15 mouse cellular contexts compared by ENCODE assay signal in genomic region chr19:10497512-10498160, GRCm38 (mm10). TPM values are rescaled to one million over a fixed set of nuclear protein-coding genes. Genes with fewer than 3 reads are reported as not detected.
A peak's percentile ranks its signal among the peaks of the same experiment; 100 is the strongest.
DNase-seq lines count a peak whose midpoint lies in the region; ATAC-seq and TF ChIP-seq lines count a peak whose summit lies in the region.
"Had no signal": no experiment of that assay in that cellular context is flagged by ENCODE, and none has a peak within 500 bp of the region (broad histone marks: within the 10 kb centered on the region; RNA-seq: fewer than 3 reads in every experiment).

No protein-coding gene starts in this region.

- H3K4me1 ChIP-seq in heart, embryonic 13.5 days: peaks cover 9% of the 10 kb centered on the region
- peaks cover 3% of the 10 kb centered on the region; the same call in 1 of the 2 replicates for H3K4me1 ChIP-seq in midbrain, embryonic 12.5 days
- 0 out of 2 replicates have a peak, but pooled peaks cover 2% of the 10 kb centered on the region for H3K4me1 ChIP-seq in midbrain, embryonic 11.5 days (ENCODE audit: control insufficient read depth, insufficient read depth, low read length)
- peaks cover 34% of the 10 kb centered on the region for H3K4me1 ChIP-seq in bone marrow macrophage, adult 2 months (ENCODE audit: control insufficient read depth, insufficient read depth, low read length)
- peaks cover 4% of the 10 kb centered on the region; the same call in 1 of the 2 replicates for H3K4me1 ChIP-seq in midbrain, embryonic 16.5 days (ENCODE audit: control insufficient read depth, insufficient read depth, low read length)
- H3K4me1 ChIP-seq: forebrain, embryonic 15.5 days had no signal

- no peaks in the 10 kb centered on the region for H3K9me3 ChIP-seq in heart, embryonic 13.5 days
- no peaks in the 10 kb centered on the region for H3K9me3 ChIP-seq in midbrain, embryonic 12.5 days
- H3K9me3 ChIP-seq in midbrain, embryonic 11.5 days (ENCODE audit: control insufficient read depth, low read length): no peaks in the 10 kb centered on the region
- no peaks in the 10 kb centered on the region for H3K9me3 ChIP-seq in midbrain, embryonic 16.5 days (replicated peaks; ENCODE audit: control insufficient read depth, low read length, poor library complexity, severe bottlenecking)
- H3K9me3 ChIP-seq: forebrain, embryonic 15.5 days had no signal

- TF ChIP-seq CTCF in bone marrow macrophage, adult 2 months (IDR thresholded peaks at IDR 0.05; ENCODE audit: low read depth, low read length): no peak

- H3K36me3 ChIP-seq in heart, embryonic 13.5 days: peaks cover 41% of the 10 kb centered on the region
- H3K36me3 ChIP-seq in midbrain, embryonic 12.5 days: peaks cover 29% of the 10 kb centered on the region
- peaks cover 4% of the 10 kb centered on the region; the same call in 1 of the 2 replicates for H3K36me3 ChIP-seq in midbrain, embryonic 11.5 days (ENCODE audit: control insufficient read depth, insufficient read depth, low read length)
- no peaks in the 10 kb centered on the region; the same call in none of the 2 replicates for H3K36me3 ChIP-seq in midbrain, embryonic 16.5 days (ENCODE audit: control insufficient read depth, insufficient read depth, low read length)

- WGBS in heart, embryonic 13.5 days: 53% methylated on average over 8 of the region's 8 CpGs
- WGBS in midbrain, embryonic 12.5 days: 51% methylated on average over 8 of the region's 8 CpGs
- 59% methylated on average over 8 of the region's 8 CpGs for WGBS in midbrain, embryonic 11.5 days
- 54% methylated on average over 8 of the region's 8 CpGs for WGBS in midbrain, embryonic 16.5 days

- no peak overlapping the region for H3K27ac ChIP-seq in heart, embryonic 13.5 days (replicated peaks)
- 0 out of 2 replicates have a peak overlapping the region, but pooled peaks have one; percentile 56 for H3K27ac ChIP-seq in midbrain, embryonic 12.5 days (replicated peaks)
- no peak overlapping the region for H3K27ac ChIP-seq in midbrain, embryonic 11.5 days (ENCODE audit: low read depth, low read length)
- peak overlapping the region; percentile 15 for H3K27ac ChIP-seq in bone marrow macrophage, adult 2 months (ENCODE audit: insufficient read depth, low read depth, low read length)
- H3K27ac ChIP-seq in midbrain, embryonic 16.5 days (ENCODE audit: low read length): peak overlapping the region; percentile 8; the same call in 1 of the 2 replicates
- H3K27ac ChIP-seq: forebrain, embryonic 15.5 days had no signal

- no peak for DNase-seq in heart, postnatal 14 days
- no peak for DNase-seq in midbrain, embryonic 11.5 days (ENCODE audit: low spot score, missing footprints)
- DNase-seq in cerebellum, adult 11 months: no peak
- no peak for DNase-seq in left cerebral cortex, adult 9 months (ENCODE audit: low spot score in 2 of 2)
- DNase-seq: cerebellum, adult 2 months; heart, adult 18-20 months; heart, postnatal 4 days; kidney, postnatal 36 days; thymus, postnatal 25 days had no signal

- H3K9ac ChIP-seq in heart, embryonic 13.5 days: 0 out of 2 replicates have a peak overlapping the region, but pooled peaks have one; percentile 33
- H3K9ac ChIP-seq in midbrain, embryonic 12.5 days (replicated peaks): no peak overlapping the region
- H3K9ac ChIP-seq in midbrain, embryonic 11.5 days (ENCODE audit: low read length): no peak overlapping the region
- no peak overlapping the region for H3K9ac ChIP-seq in midbrain, embryonic 16.5 days (ENCODE audit: low read depth, low read length)
- H3K9ac ChIP-seq: forebrain, embryonic 15.5 days had no signal

- ATAC-seq in heart, embryonic 13.5 days (ENCODE audit: extremely low read depth, insufficient number of reproducible peaks, low FRiP score, low TSS enrichment): no peak
- ATAC-seq in midbrain, embryonic 12.5 days (ENCODE audit: low FRiP score, low read depth): no peak
- no peak for ATAC-seq in midbrain, embryonic 11.5 days (ENCODE audit: low FRiP score)
- ATAC-seq in midbrain, embryonic 16.5 days: peak; percentile 52
- ATAC-seq: forebrain, embryonic 15.5 days had no signal

- no peak overlapping the region for H3K4me3 ChIP-seq in heart, embryonic 13.5 days
- H3K4me3 ChIP-seq in midbrain, embryonic 12.5 days: no peak overlapping the region
- no peak overlapping the region for H3K4me3 ChIP-seq in midbrain, embryonic 11.5 days (ENCODE audit: low read depth, low read length)
- H3K4me3 ChIP-seq in bone marrow macrophage, adult 2 months (ENCODE audit: insufficient read depth, low read length): no peak overlapping the region
- no peak overlapping the region for H3K4me3 ChIP-seq in midbrain, embryonic 16.5 days (ENCODE audit: low read depth, low read length)
- H3K4me3 ChIP-seq: forebrain, embryonic 15.5 days had no signal

- intact Hi-C loops in heart, postnatal 14 days (cut with DNase I): no loop called here

- peaks cover 9% of the 10 kb centered on the region for H3K27me3 ChIP-seq in heart, embryonic 13.5 days (replicated peaks)
- H3K27me3 ChIP-seq in midbrain, embryonic 12.5 days: no peaks in the 10 kb centered on the region
- H3K27me3 ChIP-seq in midbrain, embryonic 11.5 days (ENCODE audit: control insufficient read depth, insufficient read depth, low read length): no peaks in the 10 kb centered on the region
- H3K27me3 ChIP-seq in midbrain, embryonic 16.5 days (ENCODE audit: control insufficient read depth, insufficient read depth, low read depth, low read length): no peaks in the 10 kb centered on the region
- H3K27me3 ChIP-seq: forebrain, embryonic 15.5 days had no signal

- TF ChIP-seq POLR2A in bone marrow macrophage, adult 2 months (IDR thresholded peaks at IDR 0.05; ENCODE audit: borderline replicate concordance, low read depth, low read length): no peak

- no peak overlapping the region for H3K4me2 ChIP-seq in heart, embryonic 13.5 days
- H3K4me2 ChIP-seq in midbrain, embryonic 12.5 days (replicated peaks): no peak overlapping the region
- H3K4me2 ChIP-seq in midbrain, embryonic 11.5 days: no peak overlapping the region
- H3K4me2 ChIP-seq in midbrain, embryonic 16.5 days (ENCODE audit: low read length): no peak overlapping the region
- H3K4me2 ChIP-seq: forebrain, embryonic 15.5 days had no signal

RNA-seq across cellular contexts. Expression of gene Ppp1r32, which starts 14.9 kb away (rescaled TPM):
- 0.10 and 0.19 TPM in 2 replicates for polyA plus RNA-seq in heart, embryonic 13.5 days (2015; fragmentation: Nextera tagmentation; extraction: Ambion mirVana)
- under 1 TPM; 0.32 to 0.48 TPM for total RNA-seq in heart, postnatal 14 days (2021)
- polyA plus RNA-seq in midbrain, embryonic 12.5 days (2016; fragmentation: Nextera tagmentation; extraction: Ambion mirVana): 0.27 and 1.1 TPM in 2 replicates
- 0.21 and 0.48 TPM in 2 replicates for polyA plus RNA-seq in midbrain, embryonic 11.5 days (2014; fragmentation: Nextera tagmentation; extraction: Ambion mirVana)
- 0.54 TPM in 1 of 2 replicates, not detected in the other for polyA plus RNA-seq in bone marrow macrophage, adult 2 months (2012; ENCODE audit: insufficient read depth, insufficient read length, missing spikeins)
- polyA plus RNA-seq in midbrain, embryonic 16.5 days (2015; fragmentation: Nextera tagmentation; extraction: Ambion mirVana): 3.6 and 5.9 TPM in 2 replicates
- polyA plus RNA-seq: liver, embryonic 16.5 days had no signal

RNA-seq across cellular contexts. Expression of gene Cpsf7, which starts 27.4 kb away (rescaled TPM):
- polyA plus RNA-seq in heart, embryonic 13.5 days (2015; fragmentation: Nextera tagmentation; extraction: Ambion mirVana): 27.3 and 29.9 TPM in 2 replicates
- total RNA-seq in heart, postnatal 14 days (2021): 10 to 100 TPM; 35.3 to 36.4 TPM
- 61.8 and 67.6 TPM in 2 replicates for polyA plus RNA-seq in midbrain, embryonic 12.5 days (2016; fragmentation: Nextera tagmentation; extraction: Ambion mirVana)
- 66.4 and 70.4 TPM in 2 replicates for polyA plus RNA-seq in midbrain, embryonic 11.5 days (2014; fragmentation: Nextera tagmentation; extraction: Ambion mirVana)
- polyA plus RNA-seq in bone marrow macrophage, adult 2 months (2012; ENCODE audit: insufficient read depth, insufficient read length, missing spikeins): 62.0 and 62.8 TPM in 2 replicates
- polyA plus RNA-seq in midbrain, embryonic 16.5 days (2015; fragmentation: Nextera tagmentation; extraction: Ambion mirVana): 55.9 and 56.0 TPM in 2 replicates

RNA-seq across cellular contexts. Expression of gene Sdhaf2, which starts 28.3 kb away (rescaled TPM):
- polyA plus RNA-seq in heart, embryonic 13.5 days (2015; fragmentation: Nextera tagmentation; extraction: Ambion mirVana): 52.4 and 53.9 TPM in 2 replicates
- total RNA-seq in heart, postnatal 14 days (2021): 10 to 100 TPM; 64.1 to 78.7 TPM
- 54.8 and 54.9 TPM in 2 replicates for polyA plus RNA-seq in midbrain, embryonic 12.5 days (2016; fragmentation: Nextera tagmentation; extraction: Ambion mirVana)
- 59.3 and 63.3 TPM in 2 replicates for polyA plus RNA-seq in midbrain, embryonic 11.5 days (2014; fragmentation: Nextera tagmentation; extraction: Ambion mirVana)
- polyA plus RNA-seq in bone marrow macrophage, adult 2 months (2012; ENCODE audit: insufficient read depth, insufficient read length, missing spikeins): 47.0 and 51.9 TPM in 2 replicates
- 60.2 and 62.7 TPM in 2 replicates for polyA plus RNA-seq in midbrain, embryonic 16.5 days (2015; fragmentation: Nextera tagmentation; extraction: Ambion mirVana)

RNA-seq across cellular contexts. Expression of gene Lrrc10b, which starts 40.4 kb away (rescaled TPM):
- polyA plus RNA-seq in heart, embryonic 13.5 days (2015; fragmentation: Nextera tagmentation; extraction: Ambion mirVana): 0.09 and 0.11 TPM in 2 replicates
- 1 to 10 TPM; 1.4 to 2.6 TPM for total RNA-seq in heart, postnatal 14 days (2021)
- polyA plus RNA-seq in midbrain, embryonic 12.5 days (2016; fragmentation: Nextera tagmentation; extraction: Ambion mirVana): 0.36 and 1.2 TPM in 2 replicates
- polyA plus RNA-seq in midbrain, embryonic 11.5 days (2014; fragmentation: Nextera tagmentation; extraction: Ambion mirVana): 0.55 and 0.59 TPM in 2 replicates
- polyA plus RNA-seq in bone marrow macrophage, adult 2 months (2012; ENCODE audit: insufficient read depth, insufficient read length, missing spikeins): not detected in 2 replicates
- polyA plus RNA-seq in midbrain, embryonic 16.5 days (2015; fragmentation: Nextera tagmentation; extraction: Ambion mirVana): 1.9 and 2.0 TPM in 2 replicates
- polyA plus RNA-seq: liver, embryonic 16.5 days had no signal

RNA-seq across cellular contexts. Expression of gene Tmem216, which starts 58.4 kb away (rescaled TPM):
- 18.0 and 19.8 TPM in 2 replicates for polyA plus RNA-seq in heart, embryonic 13.5 days (2015; fragmentation: Nextera tagmentation; extraction: Ambion mirVana)
- 1 to 10 TPM; 3.9 to 4.7 TPM for total RNA-seq in heart, postnatal 14 days (2021)
- 52.3 and 58.5 TPM in 2 replicates for polyA plus RNA-seq in midbrain, embryonic 12.5 days (2016; fragmentation: Nextera tagmentation; extraction: Ambion mirVana)
- polyA plus RNA-seq in midbrain, embryonic 11.5 days (2014; fragmentation: Nextera tagmentation; extraction: Ambion mirVana): 58.3 and 63.9 TPM in 2 replicates
- polyA plus RNA-seq in bone marrow macrophage, adult 2 months (2012; ENCODE audit: insufficient read depth, insufficient read length, missing spikeins): 6.6 and 7.8 TPM in 2 replicates
- polyA plus RNA-seq in midbrain, embryonic 16.5 days (2015; fragmentation: Nextera tagmentation; extraction: Ambion mirVana): 52.0 and 52.3 TPM in 2 replicates

Comparison
In these comparisons a context has a peak if more than half of its experiments do, and no peak if none do; other contexts are left out.
1. H3K27ac ChIP-seq: peak in midbrain, embryonic 12.5 days (single experiment), bone marrow macrophage, adult 2 months (single experiment) and midbrain, embryonic 16.5 days (single experiment); none in heart, embryonic 13.5 days (single experiment) and midbrain, embryonic 11.5 days (single experiment).